Mouse (Mus musculus): ENCODE results near the gene Tbc1d2b.

Tbc1d2b gene

DNA sequence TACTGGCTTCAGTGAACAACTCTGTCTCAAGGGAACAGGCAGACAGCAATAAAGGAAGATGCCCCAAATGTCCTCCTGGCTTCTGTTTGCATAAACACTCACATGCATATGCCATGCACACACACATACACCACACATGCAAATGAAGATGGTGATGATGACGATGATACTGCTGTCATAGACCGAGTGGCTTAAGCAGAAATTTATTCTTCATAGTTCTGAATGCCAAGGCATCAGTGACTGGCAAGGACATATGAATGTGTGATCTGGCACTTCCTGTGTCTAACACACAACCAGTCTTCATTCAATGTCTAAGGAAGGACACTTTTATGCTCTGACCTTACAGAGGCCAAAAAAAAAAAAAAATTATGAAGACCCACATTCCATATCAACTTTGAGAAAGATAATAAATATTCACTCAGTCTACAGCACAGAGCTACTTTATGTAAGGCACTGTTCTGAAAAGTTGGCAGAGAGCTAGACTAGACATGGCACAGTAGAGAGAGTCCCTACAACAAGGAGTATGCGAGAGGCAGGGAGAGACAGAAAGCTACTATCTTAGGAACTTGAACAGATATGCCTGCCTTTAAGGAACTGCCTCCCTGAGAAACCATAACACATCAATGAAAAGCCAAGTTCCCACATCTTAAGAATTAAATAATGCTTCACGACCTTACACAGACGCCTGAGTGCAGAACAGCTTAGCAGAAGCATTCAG, 5.1 kb downstream of the Tbc1d2b start:
- DNase-seq (ENCODE audit: low read depth): peak; percentile 12

DNA sequence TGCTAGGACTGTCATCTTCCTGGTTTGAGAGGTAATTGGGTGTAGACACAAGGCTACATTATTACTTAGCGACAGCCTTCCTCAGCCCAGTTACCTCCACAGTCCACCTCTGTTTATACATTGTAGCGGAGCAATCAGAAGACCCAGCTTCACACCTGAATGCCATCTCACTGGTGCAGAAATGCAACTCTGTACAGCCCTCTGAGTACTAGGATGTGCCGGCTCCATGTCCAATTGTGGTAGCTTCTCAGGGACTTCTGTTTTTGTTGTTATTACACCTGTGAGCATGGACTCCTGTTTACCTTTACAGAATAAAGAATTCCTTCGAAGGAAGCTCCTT, 7.3 kb downstream of the Tbc1d2b start:
- no peak for DNase-seq (ENCODE audit: low read depth)

GRCm38 (mm10) chr9:90262591-90263339, 7.8 kb downstream of the Tbc1d2b start:
- no peak for DNase-seq (ENCODE audit: low read depth)

DNA sequence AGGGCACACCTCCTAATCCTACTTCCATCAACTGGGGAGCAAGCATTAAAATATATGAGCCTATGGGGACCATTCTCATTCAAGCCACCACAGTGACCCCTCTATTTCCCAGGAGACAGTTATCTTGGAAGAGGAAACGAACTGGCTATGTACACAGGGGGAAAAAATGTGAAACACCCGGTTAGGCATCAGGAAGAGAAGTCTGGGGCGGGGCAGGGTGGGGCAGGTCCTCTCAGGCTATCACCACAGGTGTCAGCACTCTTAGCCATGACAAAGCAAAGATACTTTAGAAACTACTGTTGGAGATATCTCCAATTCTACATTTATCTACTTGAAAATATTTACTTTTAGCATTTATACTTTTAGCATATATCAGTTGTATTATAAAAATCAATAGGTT, 8.5 kb downstream of the Tbc1d2b start:
- DNase-seq (ENCODE audit: low read depth): no peak

GRCm38 (mm10) chr9:90260600-90261375, 9.8 kb downstream of the Tbc1d2b start:
- DNase-seq (ENCODE audit: low read depth): no peak

DNA sequence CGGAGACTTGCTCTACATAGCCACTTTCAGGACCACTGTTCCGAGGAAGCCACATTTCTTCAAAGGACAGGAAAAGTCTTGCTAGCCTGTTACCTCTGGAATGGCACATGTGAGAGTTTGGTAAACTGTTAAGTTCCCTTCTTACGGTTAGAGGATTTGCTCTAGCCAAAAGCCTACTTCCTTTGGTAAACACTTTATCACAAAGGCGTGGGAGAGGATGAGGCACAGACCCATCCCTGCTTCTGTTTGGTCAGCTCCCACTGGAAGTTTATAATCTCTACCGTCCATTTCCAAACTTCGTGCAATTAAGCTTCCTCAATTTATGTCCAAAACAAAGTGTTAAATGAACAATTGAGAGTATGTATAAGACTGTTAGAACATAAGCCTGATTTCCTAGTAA, 10.5 kb downstream of the Tbc1d2b start:
- DNase-seq (ENCODE audit: low read depth): no peak

DNA sequence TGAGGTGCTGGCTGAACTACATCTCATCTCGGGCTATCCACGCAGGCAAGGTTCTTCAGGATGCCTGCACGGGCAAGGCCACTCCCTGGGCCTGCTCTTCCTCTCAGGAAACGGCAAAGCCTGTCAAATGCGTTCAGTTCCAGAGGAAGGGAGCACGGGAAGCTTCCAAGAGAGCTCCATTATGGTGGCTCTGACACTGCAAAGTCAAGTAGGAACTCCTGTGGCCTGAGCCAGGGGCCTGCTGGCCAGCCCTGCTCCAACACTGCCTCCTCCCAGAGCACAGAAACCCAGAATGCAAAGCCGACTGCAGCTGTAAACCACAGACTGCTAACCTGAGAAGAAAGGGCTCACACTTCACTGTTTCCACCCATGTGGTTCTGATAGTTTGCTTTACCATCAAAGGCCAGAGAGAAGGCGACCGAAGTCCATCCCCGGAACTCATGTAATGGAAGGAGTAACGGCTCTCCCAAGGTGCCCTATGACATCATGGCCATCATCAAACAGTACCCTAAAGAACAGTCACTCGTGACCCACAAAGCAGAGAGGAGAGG, 11.1 kb downstream of the Tbc1d2b start:
- DNase-seq (ENCODE audit: low read depth): peak; percentile 66

DNA sequence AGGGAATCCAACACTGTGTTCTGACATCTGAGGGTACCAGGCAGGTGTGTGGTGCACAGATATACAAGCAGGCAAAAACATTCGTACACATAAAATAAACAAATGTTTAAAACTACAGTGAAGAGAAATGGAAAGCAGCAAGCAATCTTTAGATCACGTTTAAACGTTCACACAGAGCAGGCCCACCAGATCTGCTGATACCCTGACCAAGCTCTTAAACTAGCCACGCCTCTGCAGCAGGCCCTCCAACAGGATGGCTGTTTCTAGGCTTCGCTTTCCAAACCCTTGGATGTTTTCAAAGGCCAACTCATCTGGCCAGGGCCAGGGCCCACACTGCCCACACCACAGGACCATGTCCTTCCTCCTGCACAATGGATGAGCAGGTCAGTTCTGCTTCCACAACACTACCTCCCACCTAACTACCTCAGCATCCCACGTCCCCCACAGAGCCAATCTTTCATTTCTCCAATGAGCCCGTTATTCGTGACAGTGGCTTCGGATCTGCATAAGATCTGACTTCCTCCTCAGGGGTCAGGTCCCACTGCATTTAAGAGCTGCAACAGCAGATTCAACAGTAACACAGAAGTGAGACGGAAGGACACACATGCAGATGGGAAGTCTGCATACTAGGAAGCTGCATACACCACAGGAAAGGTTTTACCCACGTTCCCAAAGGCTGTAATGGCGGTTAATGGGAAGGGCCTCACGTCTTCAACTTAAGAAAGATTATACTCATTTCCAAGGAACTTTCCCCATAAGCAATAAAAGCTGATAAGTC, 12.7 kb downstream of the Tbc1d2b start:
- no peak for DNase-seq (ENCODE audit: low read depth)

DNA sequence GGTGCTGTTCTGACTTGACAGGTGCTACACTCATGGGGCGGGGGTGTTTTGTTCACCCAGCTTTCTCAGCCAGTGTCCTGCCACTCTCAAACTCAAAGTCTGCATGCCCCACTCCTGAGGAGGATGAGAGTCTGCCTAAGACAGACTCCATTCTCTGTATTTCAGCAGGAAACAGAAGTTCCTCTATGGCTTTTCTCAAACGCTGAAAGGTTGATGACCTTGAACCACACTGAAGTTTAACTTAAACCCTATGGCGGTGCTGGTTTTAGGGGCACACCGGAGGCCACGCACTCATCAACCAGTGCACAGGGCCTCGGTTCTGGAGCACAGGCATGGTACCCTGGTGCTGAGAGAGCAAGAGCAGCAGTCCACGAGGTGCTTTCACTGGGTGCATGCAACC, 13.4 kb downstream of the Tbc1d2b start:
- DNase-seq (ENCODE audit: low read depth): no peak

GRCm38 (mm10) chr9:90255844-90256405, 14.7 kb downstream of the Tbc1d2b start:
- DNase-seq (ENCODE audit: low read depth): no peak

- DNase-seq (ENCODE audit: low read depth): no peak
Measured at GRCm38 (mm10) chr9:90253181-90253580, 17.4 kb downstream of the Tbc1d2b start.

GRCm38 (mm10) chr9:90250964-90251750, 19.4 kb downstream of the Tbc1d2b start:
- DNase-seq (ENCODE audit: low read depth): peak; percentile 51

DNA sequence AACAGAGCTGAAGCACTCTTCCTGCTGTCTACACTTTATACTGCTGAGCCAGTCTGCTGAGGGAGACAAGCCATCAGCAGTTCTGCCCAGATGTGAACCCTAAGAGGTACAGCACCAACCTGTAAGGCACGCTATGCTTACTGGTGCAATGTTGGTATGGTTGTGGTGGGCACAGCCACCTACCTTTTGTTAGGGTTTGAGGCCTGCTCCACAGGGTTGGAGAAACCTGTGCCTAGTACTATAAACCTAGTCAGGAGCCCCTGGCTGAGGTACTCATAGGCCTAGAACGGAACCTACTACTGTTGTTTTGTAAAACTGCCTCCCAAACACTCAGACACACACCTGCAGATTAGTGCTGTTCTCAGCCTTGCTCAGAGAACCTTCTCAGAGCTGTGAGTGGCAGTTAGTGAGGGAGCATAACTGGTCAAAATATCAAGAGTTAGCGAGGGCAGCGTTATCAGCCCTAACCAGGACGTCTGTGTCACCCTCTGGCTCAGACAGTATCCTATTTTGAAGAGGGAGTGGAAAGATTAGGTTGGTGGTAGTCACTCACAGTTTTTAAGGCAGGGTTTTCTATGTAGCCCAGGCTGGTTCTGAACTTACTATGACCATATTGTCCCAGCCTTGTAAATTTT, 20.3 kb downstream of the Tbc1d2b start:
- DNase-seq (ENCODE audit: low read depth): peak; percentile 38

- DNase-seq (ENCODE audit: low read depth): no peak
Measured at GRCm38 (mm10) chr9:90249036-90249435, 21.6 kb downstream of the Tbc1d2b start.

GRCm38 (mm10) chr9:90248326-90248725, 22.3 kb downstream of the Tbc1d2b start:
- DNase-seq (ENCODE audit: low read depth): peak; percentile 67

- peak; percentile 61 for DNase-seq (ENCODE audit: low read depth)
Measured at GRCm38 (mm10) chr9:90247316-90247715, 23.3 kb downstream of the Tbc1d2b start.

- DNase-seq (ENCODE audit: low read depth): peak; percentile 67
Measured at GRCm38 (mm10) chr9:90245781-90246180, 24.8 kb downstream of the Tbc1d2b start.

DNA sequence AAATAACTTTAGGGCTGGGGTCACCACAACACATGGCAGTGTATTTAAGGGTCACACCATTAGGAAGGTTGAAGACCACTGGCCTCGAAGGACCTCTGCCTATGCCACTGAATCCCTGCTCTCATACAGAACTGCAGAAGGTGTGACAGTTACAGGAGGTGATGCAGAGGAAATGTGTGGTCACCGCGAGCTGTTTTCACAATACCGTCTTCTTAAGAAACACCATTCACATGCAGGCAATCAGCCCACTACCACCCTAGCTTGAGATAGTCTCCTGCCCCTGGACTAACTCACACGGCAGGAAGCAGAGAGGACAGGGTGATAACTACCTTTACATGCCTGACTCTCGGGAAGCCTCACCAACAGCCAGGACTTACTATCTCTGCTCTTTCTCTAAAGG, 25.4 kb downstream of the Tbc1d2b start:
- peak; percentile 83 for DNase-seq (ENCODE audit: low read depth)

GRCm38 (mm10) chr9:90244301-90245151, 26.1 kb downstream of the Tbc1d2b start:
- DNase-seq (ENCODE audit: low read depth): peak; percentile 76
